Comparison of ENCODE assay signal across 8 mouse cellular contexts in genomic region chr11:117479746-117480145, GRCm38 (mm10). TPM values are rescaled to one million over a fixed set of nuclear protein-coding genes. Genes with fewer than 3 reads are reported as not detected.
A peak's percentile ranks its signal among the peaks of the same experiment; 100 is the strongest.
DNase-seq lines count a peak whose midpoint lies in the region; ATAC-seq lines count a peak whose summit lies in the region.
"Had no signal": no experiment of that assay in that cellular context is flagged by ENCODE, and none has a peak within 500 bp of the region (broad histone marks: within the 10 kb centered on the region; RNA-seq: fewer than 3 reads in every experiment).

No protein-coding gene starts in this region.

- no peaks in the 10 kb centered on the region for H3K36me3 ChIP-seq in heart, embryonic 13.5 days
- H3K36me3 ChIP-seq in midbrain, embryonic 10.5 days: no peaks in the 10 kb centered on the region

- peak overlapping the region; percentile 72 for H3K27ac ChIP-seq in heart, embryonic 13.5 days (replicated peaks)
- H3K27ac ChIP-seq in midbrain, embryonic 10.5 days (replicated peaks): peak overlapping the region; percentile 95

- no peak for ATAC-seq in heart, embryonic 13.5 days (ENCODE audit: extremely low read depth, insufficient number of reproducible peaks, low FRiP score, low TSS enrichment)

- DNase-seq in NIH3T3 (ENCODE audit: low read depth): peak; percentile 54
- peak; percentile 73 to 74 for DNase-seq in cerebellum, postnatal 10 days
- no peak for DNase-seq in midbrain, embryonic 10.5 days (ENCODE audit: low spot score)
- DNase-seq in urinary bladder, postnatal 25 days (ENCODE audit: low spot score): no peak
- DNase-seq in layer of hippocampus, adult 9-11 months: no peak
- DNase-seq in thymus, postnatal 10 days (ENCODE audit: low spot score in 2 of 2): no peak

- no peak overlapping the region for H3K4me3 ChIP-seq in heart, embryonic 13.5 days
- peak overlapping the region; percentile 23; the same call in 1 of the 2 replicates for H3K4me3 ChIP-seq in midbrain, embryonic 10.5 days

- peak overlapping the region; percentile 44 for H3K4me2 ChIP-seq in heart, embryonic 13.5 days

- H3K9me3 ChIP-seq in heart, embryonic 13.5 days: peaks cover 5% of the 10 kb centered on the region; the same call in 1 of the 2 replicates
- H3K9me3 ChIP-seq in midbrain, embryonic 10.5 days (replicated peaks): peaks cover 11% of the 10 kb centered on the region

- H3K27me3 ChIP-seq in heart, embryonic 13.5 days (replicated peaks): peaks cover 3% of the 10 kb centered on the region
- peaks cover 26% of the 10 kb centered on the region; the same call in 1 of the 2 replicates for H3K27me3 ChIP-seq in midbrain, embryonic 10.5 days (ENCODE audit: low read depth, poor library complexity, severe bottlenecking)

- peak overlapping the region; percentile 15; the same call in 1 of the 2 replicates for H3K9ac ChIP-seq in heart, embryonic 13.5 days

- WGBS in heart, embryonic 13.5 days: 39% methylated on average over 12 of the region's 12 CpGs
- 50% methylated on average over 12 of the region's 12 CpGs for WGBS in midbrain, embryonic 10.5 days

- H3K4me1 ChIP-seq in heart, embryonic 13.5 days: peaks cover 33% of the 10 kb centered on the region
- H3K4me1 ChIP-seq in midbrain, embryonic 10.5 days: peaks cover 81% of the 10 kb centered on the region

RNA-seq across cellular contexts. Expression of gene Gm11733, which starts 4.4 kb away (rescaled TPM):
- polyA plus RNA-seq in heart, embryonic 13.5 days (2015; fragmentation: Nextera tagmentation; extraction: Ambion mirVana): not detected in 2 replicates
- polyA plus RNA-seq in midbrain, embryonic 10.5 days (2016; fragmentation: Nextera tagmentation; extraction: Ambion mirVana): 0.06 TPM in 1 of 2 replicates, not detected in the other
- polyA plus RNA-seq: testis, adult 2 months had no signal

Comparison
In these comparisons a context has a peak if more than half of its experiments do, and no peak if none do; other contexts are left out.
1. DNase-seq: peak in NIH3T3 (single experiment) and cerebellum, postnatal 10 days (2 of 2); none in midbrain, embryonic 10.5 days (single experiment), urinary bladder, postnatal 25 days (single experiment), layer of hippocampus, adult 9-11 months (single experiment) and thymus, postnatal 10 days (0 of 2).